Mouse (Mus musculus) stomach, postnatal 0 days (tissue): Measurements from ENCODE around the gene 5031439G07Rik.

Source experiments
- CTCF ChIP-seq: IDR thresholded peaks from 2 replicates; pipeline ENCODE4 v1.5.1; 2016; ENCODE audit warnings: antibody characterized with exemption, low read depth, mild to moderate bottlenecking, moderate library complexity
- EP300 ChIP-seq: optimal IDR thresholded peaks from 2 replicates; pipeline ENCODE3; 2016; ENCODE audit warnings: antibody characterized with exemption

DNA sequence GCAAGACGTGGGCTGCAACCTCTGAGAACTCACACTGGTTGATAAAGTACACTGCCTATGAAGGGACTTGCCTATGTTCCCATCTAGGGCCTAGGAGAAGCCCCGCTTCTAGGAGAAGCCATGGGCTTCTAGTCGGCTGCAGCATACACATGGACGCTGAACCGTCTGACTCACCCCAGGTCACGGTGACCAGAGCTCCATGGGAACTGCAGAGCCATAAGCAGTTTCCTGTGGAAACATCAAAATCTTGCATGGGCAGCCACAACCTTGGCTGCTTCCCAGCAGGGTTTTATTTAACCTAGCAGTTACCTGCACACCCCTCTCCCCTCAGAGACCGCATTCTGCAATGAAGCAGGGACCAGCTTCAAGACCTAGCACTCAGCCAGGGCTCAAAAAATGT is 4.6 kb downstream of the 5031439G07Rik start:
- TF ChIP-seq EP300 (no peak), CTCF (no peak)
